Mouse (Mus musculus) myocyte (in vitro differentiated cells): Measurements from ENCODE around the gene Rnf6.
"Not testable (repeated sequence)": the region's sequence is repeated elsewhere in the genome, so short reads cannot be mapped to it uniquely, and the experiment has no call there.

Experiments
- CEBPB ChIP-seq: IDR thresholded peaks from 2 replicates; pipeline ENCODE4 v1.6.1; 2011; ENCODE audit warnings: mild to moderate bottlenecking, moderate library complexity; ENCODE audit not compliant: poor library complexity, insufficient read depth, severe bottlenecking
- POLR2A ChIP-seq: IDR thresholded peaks from one replicate; pipeline ENCODE4 v1.6.1; 2011; ENCODE audit warnings: low read depth, mild to moderate bottlenecking, control low read depth, moderate library complexity; ENCODE audit not compliant: insufficient read length

- not testable (repeated sequence) for TF ChIP-seq CEBPB, POLR2A
Observed at GRCm38 (mm10) chr5:146187441-146187840, 33.9 kb downstream of the Rnf6 start.
